Mouse (Mus musculus) midbrain, postnatal 0 days (tissue): ENCODE results near the gene Cyb5b. TPM values are rescaled to one million over a fixed set of nuclear protein-coding genes. Genes with fewer than 3 reads are reported as not detected.

Experiments used
- ATAC-seq: fragments of 200-750 bp; cut with Nextera tagmentation; 2 replicates; pipeline ENCODE4 v1.8.0; 2017; ENCODE audit warnings: moderate number of reproducible peaks, mild to moderate bottlenecking, moderate TSS enrichment, moderate library complexity; ENCODE audit not compliant: low FRiP score
- DNase-seq: peaks from one replicate; pipeline ENCODE4 v3.0.0-alpha.2; 2015; ENCODE audit warnings: low spot score
- H3K27ac ChIP-seq: fragments of 300-500 bp; sonication (generic); 2 replicates; pipeline ENCODE4 v1.5.1; 2014; ENCODE audit warnings: low read depth, mild to moderate bottlenecking, low read length, mixed read lengths
- H3K27me3 ChIP-seq: fragments of 300-500 bp; sonication (generic); 2 replicates; pipeline ENCODE4 v1.6.1; 2014; ENCODE audit warnings: low read length, control low read depth, mixed read lengths; ENCODE audit not compliant: insufficient read depth
- H3K36me3 ChIP-seq: fragments of 300-500 bp; sonication (generic); 2 replicates; pipeline ENCODE4 v1.6.1; 2014; ENCODE audit warnings: low read length, control low read depth, mixed read lengths; ENCODE audit not compliant: insufficient read depth
- H3K4me1 ChIP-seq: fragments of 300-500 bp; sonication (generic); 2 replicates; pipeline ENCODE4 v1.6.1; 2014; ENCODE audit warnings: mild to moderate bottlenecking, control low read depth, antibody characterized with exemption, low read length, mixed read lengths; ENCODE audit not compliant: insufficient read depth
- H3K4me2 ChIP-seq: fragments of 300-500 bp; sonication (generic); 2 replicates; pipeline ENCODE4 v1.6.1; 2014; ENCODE audit warnings: low read depth, mild to moderate bottlenecking, low read length, mixed read lengths; ENCODE audit not compliant: poor library complexity, severe bottlenecking
- H3K4me3 ChIP-seq: fragments of 300-500 bp; sonication (generic); 2 replicates; pipeline ENCODE4 v1.5.1; 2014; ENCODE audit warnings: low read depth, mild to moderate bottlenecking, low read length, moderate library complexity
- H3K9ac ChIP-seq: fragments of 300-500 bp; sonication (generic); replicated peaks from 2 replicates; pipeline ENCODE4 v1.6.1; 2014; ENCODE audit warnings: mild to moderate bottlenecking, low read length, moderate library complexity, mixed read lengths; ENCODE audit not compliant: poor library complexity, severe bottlenecking
- H3K9me3 ChIP-seq: fragments of 300-500 bp; sonication (generic); 2 replicates; pipeline ENCODE4 v1.6.1; 2016; ENCODE audit warnings: low read length, control low read depth
- CTCF ChIP-seq: IDR thresholded peaks from 2 replicates; pipeline ENCODE4 v1.5.1; 2016; ENCODE audit warnings: antibody characterized with exemption, mild to moderate bottlenecking
- WGBS: fragments of 180-500 bp; shearing (Covaris S2); extraction: QIAGEN DNeasy Blood & Tissue Kit; methylation state at CpG from one replicate; pipeline ENCODE4 v1.1.7; 2014; 5-methylcytosine and 5-hydroxymethylcytosine counted together
- polyA plus RNA-seq: library from polyadenylated mRNA; unstranded; fragments of >200 nt; fragmentation: Nextera tagmentation; extraction: Ambion mirVana; gene quantifications from 2 replicates; pipeline ENCODE4 v1.2.1, GENCODE M21; 2015
- total RNA-seq: library from RNA; depleted of rRNA; stranded (reverse); fragments of >200 nt; gene quantifications from 2 replicates; pipeline ENCODE4 v1.2.3, GENCODE M21; 2014

Cyb5b gene
- total and polyA plus RNA-seq, 2 experiments from 2014 or later = 91.4 to 103 TPM

- no peak for ATAC-seq
- WGBS = 63% methylated on average over 9 of the region's 9 CpGs
- Histone ChIP-seq H3K36me3 (no peaks in the 10 kb centered on the region), H3K27ac (no peak overlapping the region), H3K4me3 (no peak overlapping the region), H3K27me3 (no peaks in the 10 kb centered on the region), H3K9ac (no peak overlapping the region), H3K4me1 (no peaks in the 10 kb centered on the region), H3K9me3 (no peaks in the 10 kb centered on the region), H3K4me2 (no peak overlapping the region)
- no peak for DNase-seq
- TF ChIP-seq CTCF = no peak
Measured at GRCm38 (mm10) chr8:107110629-107111330, 39.7 kb upstream of the Cyb5b start.

- TF ChIP-seq CTCF = no peak
- Histone ChIP-seq H3K36me3 (no peaks in the 10 kb centered on the region), H3K4me3 (no peak overlapping the region), H3K27ac (no peak overlapping the region), H3K4me2 (no peak overlapping the region), H3K9ac (no peak overlapping the region), H3K4me1 (no peaks in the 10 kb centered on the region), H3K27me3 (no peaks in the 10 kb centered on the region), H3K9me3 (no peaks in the 10 kb centered on the region)
- DNase-seq (no peak), ATAC-seq (no peak)
- 96% methylated on average over 9 of the region's 11 CpGs for WGBS
Measured at GRCm38 (mm10) chr8:107111340-107112105, 38.9 kb upstream of the Cyb5b start.

- no peak overlapping the region for H3K4me3 ChIP-seq
- no peak overlapping the region for H3K27ac ChIP-seq
- no peak overlapping the region for H3K9ac ChIP-seq
- DNase-seq = no peak
- H3K9me3 ChIP-seq = no peaks in the 10 kb centered on the region
- no peaks in the 10 kb centered on the region for H3K36me3 ChIP-seq
- no peak for TF ChIP-seq CTCF
- H3K27me3 ChIP-seq = no peaks in the 10 kb centered on the region
- H3K4me2 ChIP-seq = no peak overlapping the region
- no peaks in the 10 kb centered on the region for H3K4me1 ChIP-seq
- no peak for ATAC-seq
- WGBS = 42% methylated on average over 4 of the region's 4 CpGs
Measured at GRCm38 (mm10) chr8:107113209-107113608, 37.2 kb upstream of the Cyb5b start.

- Histone ChIP-seq H3K4me3 (no peak overlapping the region), H3K36me3 (no peaks in the 10 kb centered on the region), H3K4me2 (no peak overlapping the region), H3K27ac (no peak overlapping the region), H3K4me1 (no peaks in the 10 kb centered on the region), H3K9me3 (no peaks in the 10 kb centered on the region), H3K9ac (no peak overlapping the region), H3K27me3 (no peaks in the 10 kb centered on the region)
- 55% methylated on average over 19 of the region's 19 CpGs for WGBS
- DNase-seq = no peak
- no peak for TF ChIP-seq CTCF
- ATAC-seq = no peak
Measured at GRCm38 (mm10) chr8:107114150-107115007, 36.1 kb upstream of the Cyb5b start.

- no peak for ATAC-seq
- 78% methylated on average over 10 of the region's 10 CpGs for WGBS
- no peak overlapping the region for H3K27ac ChIP-seq
- H3K36me3 ChIP-seq = no peaks in the 10 kb centered on the region
- no peak overlapping the region for H3K4me2 ChIP-seq
- no peaks in the 10 kb centered on the region for H3K4me1 ChIP-seq
- no peak for DNase-seq
- TF ChIP-seq CTCF = no peak
- no peaks in the 10 kb centered on the region for H3K9me3 ChIP-seq
- no peaks in the 10 kb centered on the region for H3K27me3 ChIP-seq
- no peak overlapping the region for H3K9ac ChIP-seq
- no peak overlapping the region for H3K4me3 ChIP-seq
Measured at GRCm38 (mm10) chr8:107115008-107115320, 35.5 kb upstream of the Cyb5b start.
